Mouse (Mus musculus): ENCODE measurements at regions not wholly inside any gene's neighbourhood (a gene's known extent, or its start where the extent isn't known, plus 50 kb on each side); places are given as distances from the start of the nearest gene placed in this dataset.
"Not testable (repeated sequence)": the region's sequence is repeated elsewhere in the genome, so short reads cannot be mapped to it uniquely, and the experiment has no call there.

GRCm38 (mm10) chr17:84844950-84845349 lies 54.4 kb upstream of the Lrpprc start:
- no peak for DNase-seq

GRCm38 (mm10) chr17:84846141-84846540 lies 55.6 kb upstream of the Lrpprc start:
- no peak for DNase-seq

GRCm38 (mm10) chr17:84848385-84849030 lies 57.9 kb upstream of the Lrpprc start:
- no peak for DNase-seq

GRCm38 (mm10) chr17:84849031-84849405 lies 58.4 kb upstream of the Lrpprc start:
- no peak for DNase-seq

GRCm38 (mm10) chr17:84850464-84850863 lies 59.9 kb upstream of the Lrpprc start:
- DNase-seq, result no peak

GRCm38 (mm10) chr17:84850893-84851292 lies 60.3 kb upstream of the Lrpprc start:
- no peak for DNase-seq

- no peak for DNase-seq
These were observed 66.4 kb upstream of the Lrpprc start for GRCm38 (mm10) chr17:84856971-84857370.

GRCm38 (mm10) chr17:84858830-84859229 lies 68.2 kb upstream of the Lrpprc start:
- no peak for DNase-seq

GRCm38 (mm10) chr17:84859916-84860315 lies 69.3 kb upstream of the Lrpprc start:
- no peak for DNase-seq

- no peak for DNase-seq
These were observed 70.2 kb upstream of the Lrpprc start for GRCm38 (mm10) chr17:84860835-84861234.

GRCm38 (mm10) chr17:84864231-84864630 lies 73.6 kb upstream of the Lrpprc start:
- DNase-seq, result not testable (repeated sequence)

- peak; percentile 38 for DNase-seq
These were observed 74.6 kb upstream of the Lrpprc start for GRCm38 (mm10) chr17:84865158-84865557.

- no peak for DNase-seq
These were observed 75.0 kb upstream of the Lrpprc start for GRCm38 (mm10) chr17:84865566-84865965.

GRCm38 (mm10) chr17:84869074-84869722 lies 78.6 kb upstream of the Lrpprc start:
- no peak for DNase-seq

GRCm38 (mm10) chr17:84873554-84873953 lies 83.0 kb upstream of the Lrpprc start:
- DNase-seq, result no peak

- DNase-seq, result no peak
These were observed 82.0 kb upstream of the Ppm1b start for GRCm38 (mm10) chr17:84874494-84874893.

GRCm38 (mm10) chr17:84875031-84875430 lies 81.5 kb upstream of the Ppm1b start:
- DNase-seq, result no peak

- DNase-seq, result no peak
These were observed 80.5 kb upstream of the Ppm1b start for GRCm38 (mm10) chr17:84876037-84876436.

GRCm38 (mm10) chr17:84877176-84877863 lies 79.2 kb upstream of the Ppm1b start:
- peak; percentile 8 for DNase-seq

- peak; percentile 56 for DNase-seq
These were observed 78.7 kb upstream of the Ppm1b start for GRCm38 (mm10) chr17:84877864-84878224.

GRCm38 (mm10) chr17:84878316-84878715 lies 78.2 kb upstream of the Ppm1b start:
- DNase-seq, result no peak

- no peak for DNase-seq
These were observed 77.4 kb upstream of the Ppm1b start for GRCm38 (mm10) chr17:84879146-84879545.

- no peak for DNase-seq
These were observed 75.6 kb upstream of the Ppm1b start for GRCm38 (mm10) chr17:84880946-84881345.

- no peak for DNase-seq
These were observed 68.0 kb upstream of the Ppm1b start for GRCm38 (mm10) chr17:84888525-84888924.
